Mouse (Mus musculus) C2C12 (cell line): ENCODE measurements around the gene Klhl40.

Experiments
- CEBPB ChIP-seq: IDR thresholded peaks from one replicate; pipeline ENCODE4 v1.6.1; 2011; ENCODE audit warnings: low read depth, mild to moderate bottlenecking, control low read depth, moderate library complexity
- CTCF ChIP-seq: IDR thresholded peaks from one replicate; pipeline ENCODE4 v1.5.1; 2011; ENCODE audit not compliant: control insufficient read depth, insufficient read depth, insufficient read length
- FOSL1 ChIP-seq: IDR thresholded peaks from one replicate; pipeline ENCODE4 v1.8.0; 2011; ENCODE audit warnings: mild to moderate bottlenecking, low read length; ENCODE audit not compliant: poor library complexity, insufficient read depth, severe bottlenecking
- MAX ChIP-seq: IDR thresholded peaks from one replicate; pipeline ENCODE4 v1.6.1; 2011; ENCODE audit warnings: mild to moderate bottlenecking, control low read depth
- MYOG ChIP-seq: IDR thresholded peaks from one replicate; pipeline ENCODE4 v1.6.1; 2011; ENCODE audit not compliant: control insufficient read depth, insufficient read length; ENCODE audit errors: extremely low read depth
- USF1 ChIP-seq: IDR thresholded peaks from one replicate; pipeline ENCODE4 v1.6.1; 2011; ENCODE audit warnings: low read depth, mild to moderate bottlenecking, control low read depth, moderate library complexity

DNA sequence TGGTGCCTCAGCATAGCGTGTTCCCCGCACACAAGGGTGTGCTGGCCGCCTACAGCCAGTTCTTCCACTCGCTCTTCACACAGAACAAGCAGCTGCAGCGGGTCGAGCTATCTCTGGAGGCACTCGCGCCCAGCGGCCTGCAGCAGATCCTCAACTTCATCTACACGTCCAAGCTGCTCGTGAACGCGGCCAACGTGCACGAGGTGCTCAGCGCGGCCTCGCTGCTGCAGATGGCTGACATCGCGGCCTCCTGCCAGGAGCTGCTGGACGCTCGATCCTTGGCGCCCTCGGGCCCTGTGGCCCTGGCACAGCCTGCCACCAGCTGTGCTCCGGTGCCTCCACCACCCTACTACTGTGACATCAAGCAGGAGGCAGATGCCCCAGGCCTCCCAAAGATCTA lies 14.6 kb upstream of the Klhl40 start:
- TF ChIP-seq CTCF (no peak), USF1 (no peak), MYOG (no peak), MAX (no peak), CEBPB (no peak), FOSL1 (no peak)
